Mouse (Mus musculus): ENCODE data around the gene Esp18. TPM values are rescaled to one million over a fixed set of nuclear protein-coding genes. Genes with fewer than 3 reads are reported as not detected.

Esp18 gene
- total RNA-seq (2014; rRNA removed) (not detected in 2 replicates), polyA plus RNA-seq (2015; fragmentation: Nextera tagmentation; extraction: Ambion mirVana) (not detected in 2 replicates)

DNA sequence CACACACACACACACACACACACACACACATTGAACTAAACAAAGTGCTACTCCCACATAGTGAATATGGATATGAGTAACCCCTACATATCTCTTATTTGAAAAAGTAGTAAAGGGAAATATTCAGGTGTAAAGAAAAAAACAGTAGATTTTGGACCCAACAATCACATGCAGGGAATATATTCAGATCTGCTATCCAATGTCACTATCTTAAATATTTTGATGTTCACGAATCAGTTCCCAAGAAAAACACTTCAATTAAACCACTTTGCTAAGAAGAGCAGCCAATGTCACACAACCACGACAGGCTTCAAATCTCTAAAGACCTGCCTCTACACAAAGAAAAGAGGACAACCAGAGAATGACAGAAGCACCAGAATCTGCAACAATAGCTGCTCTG, at the start of gene Esp18:
Gene Esp18 (plus strand): TSS at position 301 of the 400 bp plus-strand sequence.
- ATAC-seq (ENCODE audit: low FRiP score) (no peak), DNase-seq (ENCODE audit: low spot score) (no peak)
- Histone ChIP-seq H3K4me1 (ENCODE audit: insufficient read depth, low read length) (no peaks in the 10 kb centered on the region), H3K4me3 (ENCODE audit: low read depth, low read length) (no peak within 1 kb of the TSS), H3K9ac (replicated peaks; ENCODE audit: low read length, poor library complexity, severe bottlenecking) (no peak within 1 kb of the TSS), H3K9me3 (ENCODE audit: low read length) (0 out of 2 replicates have a peak, but pooled peaks cover 5% of the 10 kb centered on the region), H3K27me3 (ENCODE audit: insufficient read depth, low read length) (no peaks in the 10 kb centered on the region), H3K36me3 (ENCODE audit: insufficient read depth, low read length) (no peaks in the 10 kb centered on the region), H3K27ac (ENCODE audit: low read depth, low read length) (no peak within 1 kb of the TSS), H3K4me2 (ENCODE audit: low read depth, low read length, poor library complexity, severe bottlenecking) (no peak within 1 kb of the TSS)
- TF ChIP-seq CTCF (IDR thresholded peaks at IDR 0.05) = no peak
- 65% methylated on average over 2 of the region's 2 CpGs for WGBS

- no peaks in the 10 kb centered on the region for H3K4me1 ChIP-seq (ENCODE audit: insufficient read depth, low read length)
- no peak overlapping the region for H3K9ac ChIP-seq (replicated peaks; ENCODE audit: low read length, poor library complexity, severe bottlenecking)
- 0 out of 2 replicates have a peak, but pooled peaks cover 3% of the 10 kb centered on the region for H3K9me3 ChIP-seq (ENCODE audit: low read length)
- ATAC-seq (ENCODE audit: low FRiP score) (no peak), DNase-seq (ENCODE audit: low spot score) (peak; percentile 2)
- H3K27me3 ChIP-seq (ENCODE audit: insufficient read depth, low read length) = no peaks in the 10 kb centered on the region
- H3K4me2 ChIP-seq (ENCODE audit: low read depth, low read length, poor library complexity, severe bottlenecking) = no peak overlapping the region
- no peak overlapping the region for H3K27ac ChIP-seq (ENCODE audit: low read depth, low read length)
- peak; percentile 34 for TF ChIP-seq CTCF (IDR thresholded peaks at IDR 0.05)
- H3K36me3 ChIP-seq (ENCODE audit: insufficient read depth, low read length) = no peaks in the 10 kb centered on the region
- WGBS = 73% methylated on average over 3 of the region's 3 CpGs
- H3K4me3 ChIP-seq (ENCODE audit: low read depth, low read length) = no peak overlapping the region
Observed at GRCm38 (mm10) chr17:39363316-39363715, 42.8 kb upstream of the Esp18 start.

Small RNAs within 50 kb of the gene (microRNA-seq; reads per million reads assigned to microRNA genes)
- gene Gm26429 (ENCODE audit: borderline number of aligned reads) = not detected

Other genes with a start within 250 kb of the Esp18 start
- gene Esp16, start 129.8 kb downstream of the Esp18 start, total RNA-seq (2014; rRNA removed) = not detected in 2 replicates
- not detected in 2 replicates for gene Esp16, start 129.8 kb downstream of the Esp18 start, polyA plus RNA-seq (2015; fragmentation: Nextera tagmentation; extraction: Ambion mirVana)
- gene Esp15, start 234.6 kb downstream of the Esp18 start, total RNA-seq (2014; rRNA removed) = not detected in 2 replicates
- gene Esp15, start 234.6 kb downstream of the Esp18 start, polyA plus RNA-seq (2015; fragmentation: Nextera tagmentation; extraction: Ambion mirVana) = not detected in 2 replicates